Mouse (Mus musculus): Measurements from ENCODE around the gene Ccdc13. TPM values are rescaled to one million over a fixed set of nuclear protein-coding genes. Genes with fewer than 3 reads are reported as not detected.

Gene Ccdc13
- polyA plus RNA-seq, 1 experiment from 2014 or later, result 0.58 TPM

DNA sequence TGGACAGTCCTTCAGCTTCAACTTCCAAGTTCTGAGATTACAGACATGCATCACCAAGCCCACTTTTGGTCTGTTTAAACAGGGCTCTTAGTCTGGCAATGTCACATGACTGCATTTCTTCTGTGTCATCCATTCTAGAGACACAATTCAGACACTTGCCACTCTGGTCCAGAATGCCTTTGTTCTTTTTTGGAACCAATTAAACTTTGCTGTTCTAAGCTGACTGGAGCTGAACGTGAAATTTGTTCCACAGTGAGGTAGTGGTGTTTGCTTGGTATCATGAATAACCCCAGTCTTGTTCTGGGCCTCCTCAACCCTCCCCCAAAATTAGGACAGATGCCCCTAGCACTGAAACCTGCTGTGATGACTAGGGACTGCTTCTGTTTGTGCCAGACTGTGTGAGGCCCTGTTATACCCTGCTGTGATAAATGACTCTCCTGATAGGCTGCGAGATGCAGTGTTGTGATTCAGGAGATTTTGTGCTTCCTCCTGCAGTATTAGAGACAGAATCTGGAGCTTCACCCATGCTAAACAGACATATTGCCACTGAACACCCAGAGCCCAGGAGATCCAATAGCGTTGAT lies 26.3 kb upstream of the Ccdc13 start:
- Histone ChIP-seq H3K9ac (replicated peaks) (no peak overlapping the region), H3K4me1 (replicated peaks) (no peaks in the 10 kb centered on the region), H3K27me3 (no peaks in the 10 kb centered on the region), H3K4me3 (replicated peaks) (no peak overlapping the region), H3K36me3 (no peaks in the 10 kb centered on the region), H3K9me3 (no peaks in the 10 kb centered on the region), H3K4me2 (no peak overlapping the region), H3K27ac (no peak overlapping the region)
- 50% methylated on average over 3 of the region's 3 CpGs for WGBS
- no peak for ATAC-seq (ENCODE audit: insufficient number of reproducible peaks, insufficient read depth, low FRiP score, low TSS enrichment, low read depth)

DNA sequence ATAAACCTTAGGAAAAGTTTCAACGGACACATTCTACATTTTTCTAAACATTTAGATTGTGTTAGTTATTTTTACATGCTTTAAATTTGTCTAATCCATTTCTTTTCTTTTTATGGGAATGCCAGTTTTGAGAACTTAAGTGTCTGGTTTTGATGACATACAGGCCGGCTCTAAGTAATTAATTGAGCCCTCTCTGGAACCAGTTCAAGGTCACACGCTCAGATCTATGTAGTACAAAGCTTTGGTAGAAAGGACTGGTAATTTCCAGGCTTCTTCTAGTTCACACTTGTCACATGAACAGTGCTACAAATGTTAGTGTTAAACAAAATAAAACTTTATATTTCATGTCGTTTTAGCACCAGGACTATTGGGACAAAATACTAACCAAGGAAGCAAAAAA lies 25.6 kb upstream of the Ccdc13 start:
- WGBS, result 66% methylated on average over 4 of the region's 4 CpGs
- Histone ChIP-seq H3K4me3 (replicated peaks) (no peak overlapping the region), H3K9ac (replicated peaks) (no peak overlapping the region), H3K4me1 (replicated peaks) (no peaks in the 10 kb centered on the region), H3K36me3 (no peaks in the 10 kb centered on the region), H3K27ac (no peak overlapping the region), H3K27me3 (no peaks in the 10 kb centered on the region), H3K4me2 (no peak overlapping the region), H3K9me3 (no peaks in the 10 kb centered on the region)
- no peak for ATAC-seq (ENCODE audit: insufficient number of reproducible peaks, insufficient read depth, low FRiP score, low TSS enrichment, low read depth)

DNA sequence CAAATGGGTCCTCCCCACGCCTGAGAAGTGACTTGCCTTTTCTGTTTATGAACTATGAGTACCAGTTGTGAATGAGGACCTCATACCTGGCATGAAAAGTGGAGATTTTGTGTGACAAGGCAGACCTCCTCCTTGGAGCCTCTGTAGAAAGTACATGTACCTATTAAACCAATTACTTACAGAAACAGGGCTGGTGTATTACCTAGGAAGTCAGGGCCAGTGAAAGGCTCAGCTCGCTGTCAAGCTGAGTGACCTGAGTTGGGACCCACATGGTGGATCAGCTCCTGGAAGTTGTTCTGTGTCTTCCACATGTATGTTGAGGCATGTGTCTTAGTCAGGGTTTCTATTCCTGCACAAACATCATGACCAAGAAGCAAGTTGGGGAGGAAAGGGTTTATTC lies 21.7 kb upstream of the Ccdc13 start:
- Histone ChIP-seq H3K4me2 (no peak overlapping the region), H3K27ac (no peak overlapping the region), H3K4me1 (replicated peaks) (no peaks in the 10 kb centered on the region; the same call in 1 of the 2 replicates), H3K36me3 (no peaks in the 10 kb centered on the region), H3K4me3 (replicated peaks) (no peak overlapping the region), H3K9me3 (no peaks in the 10 kb centered on the region), H3K9ac (replicated peaks) (no peak overlapping the region), H3K27me3 (no peaks in the 10 kb centered on the region)
- no peak for ATAC-seq (ENCODE audit: insufficient number of reproducible peaks, insufficient read depth, low FRiP score, low TSS enrichment, low read depth)
- 78% methylated on average over 2 of the region's 2 CpGs for WGBS

DNA sequence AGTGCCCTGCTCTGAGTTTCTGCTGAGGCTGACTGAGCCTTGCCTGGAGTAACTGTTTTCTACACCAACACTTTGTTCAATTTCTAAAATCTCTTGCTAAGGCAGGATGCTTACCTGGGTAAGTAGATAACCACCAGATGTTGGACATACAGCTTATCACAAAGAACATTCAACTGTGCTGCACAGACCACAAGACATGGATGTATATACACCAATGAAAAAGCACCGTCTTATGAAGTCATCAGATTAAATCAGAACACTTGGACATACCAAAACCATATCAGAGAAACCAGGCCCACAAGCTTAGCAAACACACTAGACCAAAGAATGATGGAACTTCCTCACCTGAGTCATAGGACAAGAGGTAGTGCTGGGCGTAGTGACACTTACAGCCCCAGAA lies 20.1 kb upstream of the Ccdc13 start:
- Histone ChIP-seq H3K4me2 (no peak overlapping the region), H3K27me3 (no peaks in the 10 kb centered on the region), H3K9ac (replicated peaks) (no peak overlapping the region), H3K4me3 (replicated peaks) (no peak overlapping the region), H3K36me3 (no peaks in the 10 kb centered on the region), H3K4me1 (replicated peaks) (peaks cover 3% of the 10 kb centered on the region; the same call in 1 of the 2 replicates), H3K9me3 (no peaks in the 10 kb centered on the region), H3K27ac (no peak overlapping the region)
- no peak for ATAC-seq (ENCODE audit: insufficient number of reproducible peaks, insufficient read depth, low FRiP score, low TSS enrichment, low read depth)
- 91% methylated on average over 2 of the region's 2 CpGs for WGBS

DNA sequence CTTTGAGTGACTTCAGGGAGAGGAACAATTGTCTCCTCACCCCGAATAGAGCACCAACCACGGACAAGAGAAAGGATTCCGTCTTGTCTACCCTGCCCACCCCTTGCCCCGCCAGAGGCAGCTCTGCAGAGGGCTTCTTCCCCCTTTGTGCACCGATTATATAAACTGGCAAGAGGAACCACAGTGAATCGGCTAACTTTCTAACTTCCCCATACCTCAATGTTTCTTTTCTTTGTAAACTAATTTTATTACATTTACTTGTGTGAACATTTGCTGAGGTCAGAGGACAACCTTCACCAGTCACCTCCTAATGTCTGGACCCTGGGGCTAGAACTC lies 18.9 kb upstream of the Ccdc13 start, which contains the start of gene Higd1a:
TSS of gene Higd1a (minus strand) at position 210 of the 336 bp plus-strand sequence.
- Histone ChIP-seq H3K4me1 (replicated peaks) (peaks cover 3% of the 10 kb centered on the region; the same call in 1 of the 2 replicates), H3K9ac (replicated peaks) (peak within 1 kb of the TSS; percentile 83), H3K9me3 (no peaks in the 10 kb centered on the region), H3K4me2 (peak within 1 kb of the TSS; percentile 86), H3K27ac (peak within 1 kb of the TSS; percentile 95), H3K27me3 (no peaks in the 10 kb centered on the region), H3K36me3 (no peaks in the 10 kb centered on the region), H3K4me3 (replicated peaks) (peak within 1 kb of the TSS; percentile 83)
- ATAC-seq (ENCODE audit: insufficient number of reproducible peaks, insufficient read depth, low FRiP score, low TSS enrichment, low read depth), result no peak
- WGBS, result 23% methylated on average over 6 of the region's 6 CpGs

- no peaks in the 10 kb centered on the region for H3K36me3 ChIP-seq
- H3K4me2 ChIP-seq, result peak overlapping the region; percentile 86
- peak overlapping the region; percentile 83 for H3K9ac ChIP-seq (replicated peaks)
- WGBS, result under 1% methylated on average over 70 of the region's 70 CpGs
- H3K27ac ChIP-seq, result peak overlapping the region; percentile 95
- H3K4me3 ChIP-seq (replicated peaks), result peak overlapping the region; percentile 83
- H3K4me1 ChIP-seq (replicated peaks), result peaks cover 3% of the 10 kb centered on the region; the same call in 1 of the 2 replicates
- no peaks in the 10 kb centered on the region for H3K27me3 ChIP-seq
- peak; percentile 98 for ATAC-seq (ENCODE audit: insufficient number of reproducible peaks, insufficient read depth, low FRiP score, low TSS enrichment, low read depth)
- H3K9me3 ChIP-seq, result no peaks in the 10 kb centered on the region
Observed at GRCm38 (mm10) chr9:121857474-121858152, 18.4 kb upstream of the Ccdc13 start.

DNA sequence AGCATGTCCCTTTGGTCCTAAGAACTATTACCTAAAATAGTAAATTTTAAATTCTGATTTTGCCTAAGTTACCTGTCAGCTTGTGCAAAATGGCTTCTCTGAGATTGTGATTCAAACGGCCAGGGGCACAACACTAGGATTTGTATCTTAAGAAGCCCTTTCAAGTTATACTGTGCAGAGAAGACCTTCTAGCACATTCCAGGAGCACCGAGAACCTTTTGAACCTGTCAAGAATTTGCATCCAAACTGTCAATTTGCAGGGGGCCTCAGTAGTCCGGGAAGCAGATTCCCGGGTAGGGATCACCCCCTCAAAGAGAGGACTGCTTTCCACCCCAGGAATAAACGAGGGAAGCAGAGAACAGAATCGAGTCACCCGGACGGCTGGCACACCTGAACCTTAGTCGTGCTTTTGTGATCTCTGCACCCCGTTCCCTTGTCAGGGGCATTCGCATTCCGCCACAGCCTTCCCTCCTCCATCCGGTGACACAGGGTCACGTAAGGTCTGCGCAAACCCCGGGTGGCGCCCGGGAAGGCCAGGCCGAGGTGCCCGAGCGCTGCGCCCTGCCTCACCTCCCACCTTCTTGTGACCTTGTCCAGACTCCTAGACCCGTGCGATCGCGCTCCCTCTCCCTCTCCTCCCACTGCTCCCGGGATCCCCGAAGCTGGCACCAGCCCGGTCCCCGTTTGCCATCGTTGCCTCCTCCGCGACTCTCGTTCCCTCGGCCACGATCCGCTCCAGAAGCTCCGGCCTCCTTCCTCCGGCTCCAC lies 17.6 kb upstream of the Ccdc13 start:
- Histone ChIP-seq H3K27ac (peak overlapping the region; percentile 95), H3K9me3 (no peaks in the 10 kb centered on the region), H3K4me1 (replicated peaks) (peaks cover 3% of the 10 kb centered on the region; the same call in 1 of the 2 replicates), H3K4me3 (replicated peaks) (peak overlapping the region; percentile 83), H3K36me3 (peaks cover 5% of the 10 kb centered on the region), H3K27me3 (no peaks in the 10 kb centered on the region), H3K9ac (replicated peaks) (peak overlapping the region; percentile 83), H3K4me2 (peak overlapping the region; percentile 86)
- ATAC-seq (ENCODE audit: insufficient number of reproducible peaks, insufficient read depth, low FRiP score, low TSS enrichment, low read depth), result no peak
- 3% methylated on average over 39 of the region's 39 CpGs for WGBS

DNA sequence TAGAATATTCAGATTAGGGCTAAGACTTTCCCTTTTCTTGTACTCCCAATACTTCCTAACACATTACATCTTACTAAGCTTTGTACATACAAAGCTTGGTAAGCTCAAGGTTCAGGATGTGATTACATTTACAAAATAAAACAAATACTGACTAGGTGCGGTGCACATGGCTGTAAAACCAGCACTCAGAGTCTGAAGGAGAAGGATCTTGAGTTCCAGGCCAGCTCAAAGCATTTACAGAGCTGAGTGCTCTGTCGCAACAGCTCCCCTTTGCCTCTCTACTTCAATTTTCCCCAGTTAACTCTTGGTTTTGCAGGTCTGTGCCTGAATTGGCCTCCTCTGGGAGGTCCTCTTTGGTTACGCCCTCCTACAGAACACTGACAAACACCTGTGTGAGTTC lies 15.0 kb upstream of the Ccdc13 start:
- peaks cover 3% of the 10 kb centered on the region; the same call in 1 of the 2 replicates for H3K4me1 ChIP-seq (replicated peaks)
- no peak overlapping the region for H3K4me2 ChIP-seq
- no peak overlapping the region for H3K27ac ChIP-seq
- no peak for ATAC-seq (ENCODE audit: insufficient number of reproducible peaks, insufficient read depth, low FRiP score, low TSS enrichment, low read depth)
- WGBS, result 87% methylated on average over 3 of the region's 3 CpGs
- peaks cover 25% of the 10 kb centered on the region for H3K36me3 ChIP-seq
- no peaks in the 10 kb centered on the region for H3K9me3 ChIP-seq
- no peaks in the 10 kb centered on the region for H3K27me3 ChIP-seq
- H3K9ac ChIP-seq (replicated peaks), result no peak overlapping the region
- H3K4me3 ChIP-seq (replicated peaks), result no peak overlapping the region

DNA sequence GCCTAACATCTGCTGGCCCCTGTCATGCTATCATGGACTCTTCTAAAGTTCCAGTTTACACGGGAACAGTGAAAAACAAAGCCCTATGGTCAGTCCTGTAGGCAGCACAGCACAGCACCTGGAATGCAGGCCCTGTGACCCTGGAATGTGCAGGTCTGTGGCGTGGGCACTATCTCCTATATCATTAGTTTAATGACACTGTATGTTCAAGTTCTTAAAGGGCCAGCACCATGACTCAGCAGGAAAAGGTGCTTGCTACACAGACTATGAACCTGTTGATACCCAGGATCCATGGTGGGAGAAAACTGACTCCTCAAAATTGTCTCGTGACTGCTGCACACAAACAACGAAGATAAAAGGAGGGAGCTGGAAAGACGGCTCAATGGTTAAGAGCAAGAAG lies 8.6 kb upstream of the Ccdc13 start:
- no peak overlapping the region for H3K27ac ChIP-seq
- no peaks in the 10 kb centered on the region for H3K4me1 ChIP-seq (replicated peaks)
- H3K27me3 ChIP-seq, result no peaks in the 10 kb centered on the region
- no peak overlapping the region for H3K4me3 ChIP-seq (replicated peaks)
- WGBS, result 74% methylated on average over 5 of the region's 5 CpGs
- peaks cover 50% of the 10 kb centered on the region for H3K36me3 ChIP-seq
- 0 out of 2 replicates have a peak, but pooled peaks cover 6% of the 10 kb centered on the region for H3K9me3 ChIP-seq
- H3K9ac ChIP-seq (replicated peaks), result no peak overlapping the region
- no peak for ATAC-seq (ENCODE audit: insufficient number of reproducible peaks, insufficient read depth, low FRiP score, low TSS enrichment, low read depth)
- no peak overlapping the region for H3K4me2 ChIP-seq

DNA sequence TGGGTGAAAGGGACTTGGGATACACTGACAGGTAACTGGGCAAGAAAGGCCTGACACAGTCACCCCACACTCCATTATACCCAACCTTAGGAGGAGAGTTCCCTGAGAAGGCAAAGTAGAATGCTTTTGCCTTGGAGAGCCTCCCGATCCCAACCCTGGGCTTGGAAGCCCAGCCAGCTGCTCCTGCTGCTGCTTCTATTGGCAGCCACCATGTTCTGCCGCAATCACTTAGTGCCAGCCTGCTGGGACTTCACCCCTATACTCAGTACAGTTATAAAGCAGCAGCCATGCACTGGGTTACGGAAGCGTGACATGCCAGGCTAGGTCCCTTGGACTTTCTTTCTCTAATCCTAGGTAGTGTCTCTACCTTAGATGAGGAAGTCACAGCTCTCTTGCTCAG lies 7.9 kb upstream of the Ccdc13 start:
- no peak overlapping the region for H3K9ac ChIP-seq (replicated peaks)
- H3K27ac ChIP-seq, result no peak overlapping the region
- H3K4me3 ChIP-seq (replicated peaks), result no peak overlapping the region
- 96% methylated on average over 4 of the region's 4 CpGs for WGBS
- no peak overlapping the region for H3K4me2 ChIP-seq
- H3K36me3 ChIP-seq, result peaks cover 48% of the 10 kb centered on the region
- no peak for ATAC-seq (ENCODE audit: insufficient number of reproducible peaks, insufficient read depth, low FRiP score, low TSS enrichment, low read depth)
- no peaks in the 10 kb centered on the region for H3K27me3 ChIP-seq
- 0 out of 2 replicates have a peak, but pooled peaks cover 6% of the 10 kb centered on the region for H3K9me3 ChIP-seq
- H3K4me1 ChIP-seq (replicated peaks), result no peaks in the 10 kb centered on the region

GRCm38 (mm10) chr9:121846526-121847118 lies 7.4 kb upstream of the Ccdc13 start:
- ATAC-seq (ENCODE audit: insufficient number of reproducible peaks, insufficient read depth, low FRiP score, low TSS enrichment, low read depth), result no peak
- H3K4me3 ChIP-seq (replicated peaks), result no peak overlapping the region
- H3K36me3 ChIP-seq, result peaks cover 43% of the 10 kb centered on the region
- no peak overlapping the region for H3K9ac ChIP-seq (replicated peaks)
- H3K27me3 ChIP-seq, result no peaks in the 10 kb centered on the region
- no peak overlapping the region for H3K27ac ChIP-seq
- H3K4me2 ChIP-seq, result no peak overlapping the region
- WGBS, result 57% methylated on average over 10 of the region's 10 CpGs
- 0 out of 2 replicates have a peak, but pooled peaks cover 6% of the 10 kb centered on the region for H3K9me3 ChIP-seq
- H3K4me1 ChIP-seq (replicated peaks), result no peaks in the 10 kb centered on the region
